Mouse (Mus musculus) bone marrow, adult 2 months (tissue): ENCODE results near the gene Auts2.

Experiments
- CTCF ChIP-seq: fragments of 200-500 bp; IDR thresholded peaks from 2 replicates; pipeline ENCODE4 v1.5.1; 2011; ENCODE audit warnings: low read length, control low read depth; ENCODE audit not compliant: control insufficient read depth, insufficient read depth
- POLR2A ChIP-seq: fragments of 200-500 bp; IDR thresholded peaks from 2 replicates; pipeline ENCODE4 v1.6.1; 2011; ENCODE audit warnings: low read depth, mild to moderate bottlenecking, control low read depth, low read length, borderline replicate concordance; ENCODE audit not compliant: control insufficient read depth

- TF ChIP-seq POLR2A (no peak), CTCF (no peak)
These were observed 1052.3 kb downstream of the Auts2 start for GRCm38 (mm10) chr5:131490811-131491210.
